Mouse (Mus musculus): ENCODE results near the gene Hist1h2bj.

Gene Hist1h2bj

GRCm38 (mm10) chr13:22042568-22043502, at the start of gene Hist1h2bj, which contains the start of gene Hist1h2ag:
Hist1h2bj (plus strand) TSS chr13:22043214.
Hist1h2ag (minus strand) TSS chr13:22042944.
- peak; percentile 85 to 87 for DNase-seq

GRCm38 (mm10) chr13:21993957-21994738, 48.9 kb upstream of the Hist1h2bj start:
- DNase-seq = peak; percentile 68 to 69

DNA sequence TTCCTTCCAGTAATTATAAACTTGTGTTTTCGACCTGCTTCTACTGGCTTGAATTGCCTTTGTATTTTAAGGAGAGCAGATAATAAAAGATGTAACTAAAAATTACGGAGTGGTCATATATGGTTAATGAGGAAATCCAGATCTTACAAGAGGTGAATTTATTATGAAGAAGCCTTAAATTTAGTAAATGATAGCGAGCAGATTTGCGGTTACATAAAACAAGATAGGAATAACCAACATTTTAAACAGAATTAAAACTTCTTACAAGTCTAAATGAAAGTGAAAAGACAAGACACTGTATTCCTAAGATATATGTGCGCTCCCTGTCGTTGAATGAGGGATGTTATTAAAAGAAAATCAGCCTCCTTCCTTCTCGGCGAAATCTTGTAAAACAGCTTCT, 48.1 kb upstream of the Hist1h2bj start:
- no peak for DNase-seq

- DNase-seq = peak; percentile 65 to 70
Measured at GRCm38 (mm10) chr13:21995331-21995914, 47.6 kb upstream of the Hist1h2bj start.

DNA sequence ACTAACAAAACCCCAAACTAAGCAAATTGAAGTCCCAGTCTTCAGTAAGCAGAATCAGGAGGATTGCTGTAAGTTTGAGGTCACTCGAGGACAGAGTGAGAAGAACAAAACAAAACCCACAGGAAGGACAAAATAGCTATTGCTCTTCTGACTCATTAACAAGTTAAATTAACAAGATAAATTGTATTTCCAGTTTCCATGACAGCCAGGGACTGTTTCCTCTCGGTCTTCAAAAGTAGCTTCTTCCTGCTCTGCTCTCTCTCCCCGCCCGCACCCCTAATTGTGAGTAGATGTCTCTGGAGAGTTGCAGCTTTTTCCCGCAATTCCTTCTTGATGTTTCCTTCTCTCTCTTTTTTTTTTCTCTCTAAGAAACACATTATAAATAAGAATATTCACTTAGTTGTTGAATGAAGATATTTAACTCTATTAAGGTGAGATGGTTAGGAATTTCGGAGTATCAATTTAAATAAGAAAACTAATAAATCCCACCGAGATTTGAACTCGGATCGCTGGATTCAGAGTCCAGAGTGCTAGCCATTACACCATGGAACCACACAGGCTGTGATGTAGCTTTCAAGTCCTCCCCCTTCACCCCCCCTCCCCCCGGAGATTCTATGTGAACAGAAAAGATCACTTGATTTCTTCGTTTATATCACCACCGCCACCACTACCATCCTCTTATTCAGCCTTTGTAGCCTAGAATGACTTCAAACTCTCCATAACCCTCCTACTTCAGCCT, 46.7 kb upstream of the Hist1h2bj start:
- DNase-seq = peak; percentile 52 to 58

GRCm38 (mm10) chr13:21996840-21997185, 46.2 kb upstream of the Hist1h2bj start:
- no peak for DNase-seq

GRCm38 (mm10) chr13:21997201-21997820, 45.7 kb upstream of the Hist1h2bj start:
- DNase-seq = no peak

DNA sequence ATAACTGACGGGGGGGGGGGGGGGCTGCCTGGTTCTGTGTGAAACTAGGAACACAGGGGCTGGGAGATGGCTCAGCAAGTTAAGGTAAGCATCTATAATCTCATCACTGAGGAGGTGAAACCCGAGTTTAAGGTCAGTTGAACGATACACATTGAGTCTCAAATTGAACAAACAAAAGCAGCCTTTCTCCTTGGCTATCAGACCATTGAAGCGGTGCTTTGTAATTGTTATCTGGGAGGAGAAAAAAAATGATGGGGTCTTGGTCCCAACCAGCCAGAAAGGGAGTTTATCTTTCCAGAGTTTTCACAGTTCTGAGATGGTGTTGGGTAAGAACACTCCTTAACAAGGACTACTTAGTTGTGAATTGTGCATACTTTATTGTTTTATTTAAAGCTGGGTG, 45.2 kb upstream of the Hist1h2bj start:
- no peak for DNase-seq

- no peak for DNase-seq
Measured at GRCm38 (mm10) chr13:21998412-21998811, 44.6 kb upstream of the Hist1h2bj start.

- DNase-seq = no peak
Measured at GRCm38 (mm10) chr13:21999147-21999546, 43.9 kb upstream of the Hist1h2bj start.

GRCm38 (mm10) chr13:22001346-22001745, 41.7 kb upstream of the Hist1h2bj start:
- DNase-seq = peak in 1 of 2 experiments; percentile 21

- DNase-seq = no peak
Measured at GRCm38 (mm10) chr13:22001823-22002222, 41.2 kb upstream of the Hist1h2bj start.

DNA sequence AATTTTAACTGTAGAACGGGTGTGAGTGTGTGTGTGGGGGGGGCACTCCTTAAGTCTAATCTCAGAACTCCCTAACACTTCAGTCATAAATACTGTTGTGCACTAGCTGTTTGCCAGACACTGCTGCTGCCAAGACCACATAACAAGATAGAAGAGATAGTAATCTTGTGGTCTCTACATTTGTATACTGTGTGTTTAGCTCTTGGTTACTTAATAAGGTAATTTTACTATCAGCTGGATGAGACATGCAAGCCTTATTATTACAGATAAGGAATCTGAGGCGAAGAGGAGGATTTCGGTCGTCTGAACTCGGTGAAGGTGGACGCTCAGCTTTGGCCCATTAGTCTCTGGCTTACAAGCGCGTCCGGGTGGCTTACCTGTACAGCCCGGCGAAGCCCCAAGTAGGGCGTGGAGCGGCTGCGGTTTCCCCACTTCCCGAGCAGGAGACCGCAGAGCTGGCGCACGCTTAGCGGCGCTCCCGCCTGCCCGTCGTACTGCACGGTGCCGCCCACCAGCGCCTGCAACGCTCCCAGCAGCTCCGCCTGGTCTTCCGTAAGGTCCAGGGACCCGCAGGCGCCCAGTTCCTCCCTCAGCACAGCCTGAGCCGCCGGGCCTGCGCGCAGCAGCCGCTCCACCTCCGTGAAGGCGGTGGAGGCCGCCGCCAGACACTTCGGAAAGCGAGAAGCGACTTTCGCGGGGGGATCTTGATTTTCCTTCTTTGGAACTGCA, 37.2 kb upstream of the Hist1h2bj start:
- peak in 1 of 2 experiments; percentile 60 for DNase-seq

DNA sequence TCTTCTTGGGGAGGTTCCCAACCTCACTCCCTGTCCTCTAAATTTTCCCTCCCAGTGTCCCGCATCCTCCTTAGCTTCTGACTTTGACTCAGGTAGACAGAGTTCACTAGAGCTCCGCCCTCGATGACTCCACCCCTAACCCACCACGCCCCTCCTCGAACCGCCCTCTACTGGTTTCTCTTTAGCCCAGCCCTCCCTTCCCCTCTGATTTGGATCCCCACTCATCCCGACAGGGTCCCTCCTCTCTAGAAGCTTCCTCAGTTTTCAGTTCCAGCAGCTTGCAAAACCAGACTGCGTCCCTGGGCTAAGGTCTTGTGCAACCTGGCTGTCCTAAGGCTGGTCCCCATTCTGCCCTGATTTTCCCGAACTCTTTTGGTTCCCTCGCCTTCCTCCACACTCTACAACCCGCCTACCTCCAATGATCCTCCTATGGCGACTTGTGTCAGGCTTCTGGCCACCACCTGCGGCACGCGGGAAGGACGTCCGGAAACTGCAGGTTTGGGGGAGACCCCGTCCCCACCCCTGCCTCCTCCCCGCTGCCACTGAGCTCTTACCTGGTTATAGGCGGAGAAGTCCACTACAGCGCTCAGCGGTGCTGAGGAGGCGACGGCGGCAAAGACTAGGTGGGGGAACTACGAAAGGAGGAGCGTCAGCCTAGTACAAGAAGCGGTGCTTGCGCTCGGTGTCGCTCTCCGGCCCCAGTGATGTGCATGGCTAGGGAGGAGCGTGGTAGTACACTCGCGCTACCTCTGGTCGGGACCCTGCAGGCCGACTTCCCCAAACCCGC, 36.5 kb upstream of the Hist1h2bj start:
- peak; percentile 85 to 88 for DNase-seq

DNA sequence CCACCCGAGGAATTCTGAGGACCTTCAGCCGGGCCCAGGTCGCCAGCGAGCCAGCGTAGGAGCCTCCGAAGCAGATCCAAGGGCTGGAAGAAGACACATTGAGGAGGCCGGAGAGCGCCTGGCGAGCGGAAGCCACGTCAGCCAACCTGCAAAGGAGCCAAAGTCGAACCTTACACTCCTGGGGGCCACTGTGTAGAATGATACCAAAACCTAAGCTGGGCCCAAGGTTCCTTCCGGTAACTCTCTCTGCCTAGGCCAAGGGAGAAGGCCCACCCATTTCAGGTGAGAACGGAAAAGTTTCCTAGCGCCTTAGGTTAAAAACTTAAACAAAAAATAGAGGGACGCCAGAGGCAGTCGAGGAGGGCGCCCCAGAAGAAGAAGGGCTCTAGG, 35.9 kb upstream of the Hist1h2bj start:
- no peak for DNase-seq

GRCm38 (mm10) chr13:22007872-22008271, 35.1 kb upstream of the Hist1h2bj start:
- DNase-seq = no peak

- DNase-seq = no peak
Measured at GRCm38 (mm10) chr13:22008707-22009106, 34.3 kb upstream of the Hist1h2bj start.

DNA sequence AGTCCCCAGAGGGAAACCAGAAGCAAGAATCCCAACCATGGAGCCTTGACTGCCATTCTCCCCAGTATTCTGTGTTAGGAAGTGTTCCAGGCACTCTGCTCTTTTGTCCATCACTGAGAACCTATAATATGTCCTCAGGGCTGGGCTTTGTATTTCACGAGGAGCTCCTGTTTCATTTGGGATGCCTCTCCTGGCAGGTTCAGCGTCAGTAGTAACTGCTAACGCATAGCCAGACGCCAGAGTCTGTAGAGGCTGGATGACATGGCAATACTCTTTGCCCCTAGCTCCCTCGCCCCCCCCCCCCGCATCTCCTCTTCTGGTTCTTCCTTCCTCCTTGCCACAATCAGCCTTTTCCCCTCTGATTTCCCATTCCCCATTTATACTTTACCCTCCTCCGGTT, 33.4 kb upstream of the Hist1h2bj start, which contains the start of gene Prss16:
Prss16 (minus strand) TSS at position 101 of the 400 bp plus-strand sequence.
- DNase-seq = no peak

DNA sequence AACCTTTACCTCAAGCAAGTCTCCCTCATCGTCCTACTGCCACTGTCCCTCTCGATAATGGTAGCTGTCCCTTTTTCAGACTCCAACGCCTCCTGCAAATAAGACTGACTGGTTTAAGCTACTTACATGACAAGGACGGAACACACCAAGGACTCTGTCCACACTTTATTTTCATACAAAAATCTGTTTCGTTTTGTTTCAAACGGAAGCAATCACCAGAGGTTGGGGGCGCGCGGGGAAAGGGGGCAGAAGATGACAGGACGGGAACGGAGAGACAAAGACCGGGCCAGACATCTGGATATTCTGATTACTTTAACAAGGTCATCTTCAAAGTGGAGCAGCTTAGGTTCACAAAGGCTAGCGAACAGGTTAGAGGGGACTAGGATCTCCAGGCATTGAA, 29.3 kb upstream of the Hist1h2bj start:
- peak; percentile 34 to 39 for DNase-seq

GRCm38 (mm10) chr13:22014411-22014845, 28.6 kb upstream of the Hist1h2bj start:
- DNase-seq = peak in 1 of 2 experiments; percentile 47

Measured in B cell, adult 2 months (primary cell).